Mouse (Mus musculus) common myeloid progenitor, adult 5-6 weeks (primary cell): Measurements from ENCODE around the gene Wnt1. TPM values are rescaled to one million over a fixed set of nuclear protein-coding genes. Genes with fewer than 3 reads are reported as not detected.
A peak's percentile ranks its signal among the peaks of the same experiment; 100 is the strongest.

Experiments
- ATAC-seq: replicated peaks from 2 replicates; pipeline ENCODE4 v1.8.0; 2016; ENCODE audit warnings: low read depth, mild to moderate bottlenecking, moderate TSS enrichment, inconsistent platforms; ENCODE audit not compliant: poor library complexity, severe bottlenecking
- total RNA-seq: library from RNA; stranded (forward); fragments of 200-1000, 187-1606 nt; gene quantifications from 2 replicates; pipeline ENCODE4 v1.2.3, GENCODE M21; 2017

Gene Wnt1
- total RNA-seq, 1 experiment from 2014 or later: not detected

DNA sequence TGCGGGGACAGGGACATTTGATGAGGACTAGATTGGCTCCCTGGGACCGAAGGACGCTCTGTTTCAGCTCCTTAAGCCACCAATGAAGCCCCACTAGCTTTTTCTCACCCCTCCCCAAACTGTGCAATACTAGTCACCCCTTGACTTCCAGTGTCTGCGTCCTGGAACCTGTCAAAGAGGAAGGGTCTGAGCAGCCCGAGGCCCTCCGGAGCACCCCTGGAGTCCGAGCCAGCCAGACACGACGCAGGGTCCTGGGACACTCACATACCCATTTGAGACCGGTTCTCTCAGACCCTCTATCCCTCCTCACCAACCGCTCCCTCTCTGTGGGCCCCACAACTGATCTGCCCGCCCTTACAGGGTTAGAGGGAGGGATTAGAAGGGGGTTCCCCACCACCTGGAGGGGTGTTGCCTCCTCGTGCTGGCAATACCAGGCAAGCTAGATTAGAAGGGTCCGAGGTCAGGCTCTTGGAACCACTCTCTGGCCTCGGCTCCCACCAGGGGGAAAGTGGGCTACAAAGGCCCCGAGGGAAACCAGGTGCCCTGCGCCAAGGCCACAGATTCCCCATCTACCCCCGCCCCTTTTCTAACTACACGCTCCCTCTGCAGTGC is 12.5 kb upstream of the Wnt1 start:
- ATAC-seq: no peak

DNA sequence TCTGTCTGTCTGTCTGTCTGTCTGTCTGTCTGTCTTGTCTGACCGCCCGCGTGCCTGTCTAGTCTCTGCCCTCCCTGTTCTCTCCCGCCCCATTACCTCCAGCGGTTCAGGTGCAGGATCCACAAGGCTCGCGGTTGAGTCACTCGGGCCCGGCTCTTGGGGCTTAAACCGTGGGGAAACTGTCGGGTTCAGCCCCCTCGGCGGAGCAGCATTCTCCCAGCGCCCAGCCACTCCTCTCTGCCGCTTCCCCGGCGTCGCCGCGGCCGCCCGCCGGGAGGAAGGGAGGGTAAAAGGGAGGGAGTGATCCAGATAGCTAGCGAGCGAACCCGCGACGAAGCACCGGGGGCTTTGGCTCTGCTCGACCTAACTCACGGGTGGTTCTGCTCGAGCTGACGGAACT is 11.9 kb upstream of the Wnt1 start, which contains the start of gene Wnt10b:
Wnt10b (minus strand) TSS at position 389 of the 400 bp plus-strand sequence.
- ATAC-seq: no peak

- ATAC-seq: 0 out of 2 replicates have a peak, but pooled peaks have one; percentile 20
These were observed 11.4 kb upstream of the Wnt1 start for GRCm38 (mm10) chr15:98778191-98778770.

GRCm38 (mm10) chr15:98778806-98779205 is 10.9 kb upstream of the Wnt1 start:
- peak; percentile 15 for ATAC-seq

DNA sequence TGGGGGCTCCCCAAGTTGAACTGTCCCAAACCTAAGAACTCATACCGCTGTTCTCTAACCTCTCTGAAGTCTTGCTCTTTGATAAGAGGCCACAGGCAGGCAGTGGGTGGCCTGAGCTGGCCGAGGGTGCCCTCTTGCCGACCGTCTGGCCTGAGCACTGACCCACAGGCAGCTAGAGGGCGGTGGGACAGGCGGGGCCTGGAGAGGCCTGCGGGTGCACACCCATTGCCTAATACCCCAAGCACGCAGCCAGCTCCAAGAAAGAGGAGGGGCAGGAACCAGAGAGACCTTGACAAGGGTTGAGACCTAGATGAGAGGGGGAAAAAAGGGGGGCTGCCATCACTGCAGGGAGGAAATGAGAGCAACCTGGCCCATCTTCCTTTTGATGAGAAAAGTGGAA is 9.6 kb upstream of the Wnt1 start:
- ATAC-seq: no peak

- 0 out of 2 replicates have a peak, but pooled peaks have one; percentile 10 for ATAC-seq
These were observed 9.1 kb upstream of the Wnt1 start for GRCm38 (mm10) chr15:98780573-98780972.

- ATAC-seq: no peak
These were observed 8.5 kb upstream of the Wnt1 start for GRCm38 (mm10) chr15:98781166-98781565.

DNA sequence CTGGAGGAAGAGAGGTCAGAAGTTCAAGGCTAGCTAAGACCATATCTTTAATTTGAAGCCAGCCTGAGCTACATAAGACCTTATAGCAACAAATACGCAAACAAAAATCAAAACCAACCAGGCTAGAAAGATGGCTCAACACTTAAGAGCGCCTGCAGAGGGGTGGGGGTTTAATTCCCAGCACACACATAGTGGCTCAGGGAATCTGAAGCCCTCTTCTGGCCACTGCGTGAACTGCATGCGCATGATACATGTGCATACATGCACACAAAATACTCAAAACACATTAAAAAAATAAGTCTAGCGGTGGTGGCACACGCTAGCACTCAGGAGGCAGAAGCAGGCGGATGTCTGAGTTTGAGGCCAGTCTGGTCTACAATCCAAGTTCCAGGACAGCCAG is 3.9 kb upstream of the Wnt1 start:
- ATAC-seq: no peak

DNA sequence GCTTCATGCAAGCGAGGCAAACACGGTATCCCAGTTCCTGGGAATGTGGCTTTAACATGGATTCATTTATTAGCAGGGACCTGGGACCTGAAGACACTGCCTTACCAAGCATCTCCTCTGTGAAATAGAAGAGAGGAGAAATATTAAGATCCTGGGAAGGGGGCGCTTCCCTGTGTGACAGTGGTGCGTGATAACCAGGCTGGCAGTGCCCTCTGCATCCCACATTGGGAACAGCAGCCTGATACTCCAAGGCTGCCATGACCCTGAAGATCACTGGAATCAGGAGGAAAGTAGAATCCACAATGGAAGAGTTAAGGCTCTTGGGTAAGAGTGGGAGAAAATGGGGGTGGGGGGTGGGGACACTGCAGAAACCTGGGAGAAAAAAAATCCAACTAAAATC is 1.7 kb upstream of the Wnt1 start:
- ATAC-seq: peak; percentile 38; the same call in 1 of the 2 replicates

GRCm38 (mm10) chr15:98788972-98789660 is 541 bp upstream of the Wnt1 start:
- peak; percentile 47; the same call in 1 of the 2 replicates for ATAC-seq

- no peak for ATAC-seq
These were observed 1.1 kb downstream of the Wnt1 start for GRCm38 (mm10) chr15:98790761-98791160.

DNA sequence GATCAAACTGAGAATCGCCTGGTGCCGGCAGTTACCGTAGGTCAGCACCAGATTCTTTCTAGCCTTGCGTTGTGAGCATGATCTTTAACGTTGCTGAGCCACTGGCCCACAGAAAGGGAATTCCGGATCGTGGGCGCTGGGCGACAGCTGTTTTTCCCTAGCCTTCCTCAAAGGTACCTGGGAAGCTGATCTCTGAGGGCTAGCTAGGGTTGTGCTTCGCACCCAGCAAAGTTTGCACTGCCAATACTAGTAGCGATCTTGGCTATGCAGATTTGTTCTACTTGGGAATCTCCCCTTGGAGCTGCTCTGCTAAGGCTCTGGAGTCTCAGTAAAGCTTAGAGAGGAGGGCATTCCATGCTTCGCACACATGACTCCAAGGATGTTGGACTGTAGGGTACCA is 1.6 kb downstream of the Wnt1 start:
- ATAC-seq: no peak

GRCm38 (mm10) chr15:98791771-98792170 is 2.1 kb downstream of the Wnt1 start:
- ATAC-seq: 0 out of 2 replicates have a peak, but pooled peaks have one; percentile 16

DNA sequence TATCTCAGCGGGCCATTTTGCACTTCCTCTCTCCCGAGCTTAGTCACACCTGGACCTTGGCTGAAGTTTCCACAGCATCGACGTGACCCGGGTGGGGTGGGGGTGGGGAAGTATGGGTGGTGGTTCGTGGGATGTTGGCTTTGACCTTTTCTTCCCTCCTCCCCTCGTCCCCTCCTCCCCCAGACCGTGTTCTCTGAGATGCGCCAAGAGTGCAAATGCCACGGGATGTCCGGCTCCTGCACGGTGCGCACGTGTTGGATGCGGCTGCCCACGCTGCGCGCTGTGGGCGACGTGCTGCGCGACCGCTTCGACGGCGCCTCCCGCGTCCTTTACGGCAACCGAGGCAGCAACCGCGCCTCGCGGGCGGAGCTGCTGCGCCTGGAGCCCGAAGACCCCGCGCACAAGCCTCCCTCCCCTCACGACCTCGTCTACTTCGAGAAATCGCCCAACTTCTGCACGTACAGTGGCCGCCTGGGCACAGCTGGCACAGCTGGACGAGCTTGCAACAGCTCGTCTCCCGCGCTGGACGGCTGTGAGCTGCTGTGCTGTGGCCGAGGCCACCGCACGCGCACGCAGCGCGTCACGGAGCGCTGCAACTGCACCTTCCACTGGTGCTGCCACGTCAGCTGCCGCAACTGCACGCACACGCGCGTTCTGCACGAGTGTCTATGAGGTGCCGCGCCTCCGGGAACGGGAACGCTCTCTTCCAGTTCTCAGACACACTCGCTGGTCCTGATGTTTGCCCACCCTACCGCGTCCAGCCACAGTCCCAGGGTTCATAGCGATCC is 2.8 kb downstream of the Wnt1 start:
- ATAC-seq: no peak

GRCm38 (mm10) chr15:98793141-98793698 is 3.6 kb downstream of the Wnt1 start:
- no peak for ATAC-seq

GRCm38 (mm10) chr15:98796803-98797595 is 7.3 kb downstream of the Wnt1 start:
- ATAC-seq: no peak

GRCm38 (mm10) chr15:98797835-98798492 is 8.3 kb downstream of the Wnt1 start:
- ATAC-seq: no peak

DNA sequence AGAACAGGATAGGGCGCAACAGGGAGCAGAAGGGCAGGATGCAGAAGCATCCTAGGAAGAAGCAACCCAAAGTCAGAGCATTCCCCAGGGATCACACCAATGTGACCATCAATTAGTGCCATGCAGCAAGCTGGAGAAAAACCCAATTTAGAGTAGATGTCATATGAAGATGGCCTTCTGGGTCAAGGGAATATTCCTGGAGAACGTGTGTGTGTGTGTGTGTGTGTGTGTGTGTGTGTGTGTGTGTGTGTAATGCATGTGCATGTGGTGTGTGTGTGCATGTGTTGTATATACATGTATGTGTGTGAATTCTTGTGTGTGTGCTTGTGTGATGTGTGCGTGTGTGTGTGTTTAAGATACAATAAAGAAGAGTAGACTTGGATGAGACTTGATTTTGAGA is 9.2 kb downstream of the Wnt1 start:
- no peak for ATAC-seq

- ATAC-seq: peak; percentile 46
These were observed 9.7 kb downstream of the Wnt1 start for GRCm38 (mm10) chr15:98799396-98799795.
